Mouse (Mus musculus) spleen, adult 2 months (tissue): ENCODE data around the gene Hoxd9. TPM values are rescaled to one million over a fixed set of nuclear protein-coding genes. Genes with fewer than 3 reads are reported as not detected.

Experiments used
- DNase-seq, 2 experiments: peaks; one replicate each; pipeline versions ENCODE4 v3.0.0 to v3.0.0-alpha.2; 2012 to 2021; ENCODE audit warnings: low spot score in 2 of 2, low read depth in 1 of 2
- H3K27ac ChIP-seq: fragments of 200-500 bp; 2 replicates; pipeline ENCODE4 v1.5.1; 2012; ENCODE audit warnings: low read length, inconsistent platforms; ENCODE audit not compliant: insufficient read depth
- H3K27me3 ChIP-seq: fragments of 200-500 bp; 2 replicates; pipeline ENCODE4 v1.6.1; 2012; ENCODE audit warnings: mild to moderate bottlenecking, moderate library complexity, low read length, inconsistent platforms; ENCODE audit not compliant: control insufficient read depth, insufficient read depth
- H3K36me3 ChIP-seq: fragments of 200-500 bp; 2 replicates; pipeline ENCODE4 v1.6.1; 2012; ENCODE audit warnings: mild to moderate bottlenecking, low read length, inconsistent platforms; ENCODE audit not compliant: control insufficient read depth, insufficient read depth
- H3K4me1 ChIP-seq: fragments of 200-500 bp; 2 replicates; pipeline ENCODE4 v1.6.1; 2011; ENCODE audit warnings: inconsistent platforms; ENCODE audit not compliant: control insufficient read depth, insufficient read depth, insufficient read length
- H3K4me3 ChIP-seq: fragments of 200-500 bp; 2 replicates; pipeline ENCODE4 v1.5.1; 2011; ENCODE audit warnings: mild to moderate bottlenecking, inconsistent platforms; ENCODE audit not compliant: insufficient read depth, insufficient read length; ENCODE audit errors: extremely low read depth
- CTCF ChIP-seq: fragments of 200-500 bp; IDR thresholded peaks from 2 replicates; pipeline ENCODE4 v1.5.1; 2011; ENCODE audit warnings: mild to moderate bottlenecking, inconsistent platforms; ENCODE audit not compliant: insufficient read depth, insufficient read length, insufficient replicate concordance; ENCODE audit errors: extremely low read depth
- POLR2A ChIP-seq: fragments of 200-500 bp; IDR thresholded peaks from 2 replicates; pipeline ENCODE4 v1.6.1; 2011; ENCODE audit warnings: low read depth, low read length, inconsistent platforms
- WGBS: fragments of 180-500 bp; shearing (Covaris S2); methylation state at CpG from one replicate; pipeline ENCODE4 v1.1.7; 2018; 5-methylcytosine and 5-hydroxymethylcytosine counted together
- polyA plus RNA-seq: library from polyadenylated mRNA; depleted of rRNA; stranded (reverse); fragments of >200 nt; gene quantifications from 2 replicates; pipeline ENCODE4 v1.2.3, GENCODE M21; 2012

Gene Hoxd9
- polyA plus RNA-seq, 1 experiment: 0.06 TPM

- Histone ChIP-seq H3K27me3 (peaks cover 33% of the 10 kb centered on the region), H3K4me1 (no peaks in the 10 kb centered on the region), H3K36me3 (no peaks in the 10 kb centered on the region), H3K4me3 (no peak overlapping the region), H3K27ac (no peak overlapping the region)
- WGBS: 35% methylated on average over 9 of the region's 9 CpGs
- no peak for DNase-seq
- TF ChIP-seq CTCF (no peak), POLR2A (no peak)
Observed at GRCm38 (mm10) chr2:74731799-74732512, 34.4 kb downstream of the Hoxd9 start.

DNA sequence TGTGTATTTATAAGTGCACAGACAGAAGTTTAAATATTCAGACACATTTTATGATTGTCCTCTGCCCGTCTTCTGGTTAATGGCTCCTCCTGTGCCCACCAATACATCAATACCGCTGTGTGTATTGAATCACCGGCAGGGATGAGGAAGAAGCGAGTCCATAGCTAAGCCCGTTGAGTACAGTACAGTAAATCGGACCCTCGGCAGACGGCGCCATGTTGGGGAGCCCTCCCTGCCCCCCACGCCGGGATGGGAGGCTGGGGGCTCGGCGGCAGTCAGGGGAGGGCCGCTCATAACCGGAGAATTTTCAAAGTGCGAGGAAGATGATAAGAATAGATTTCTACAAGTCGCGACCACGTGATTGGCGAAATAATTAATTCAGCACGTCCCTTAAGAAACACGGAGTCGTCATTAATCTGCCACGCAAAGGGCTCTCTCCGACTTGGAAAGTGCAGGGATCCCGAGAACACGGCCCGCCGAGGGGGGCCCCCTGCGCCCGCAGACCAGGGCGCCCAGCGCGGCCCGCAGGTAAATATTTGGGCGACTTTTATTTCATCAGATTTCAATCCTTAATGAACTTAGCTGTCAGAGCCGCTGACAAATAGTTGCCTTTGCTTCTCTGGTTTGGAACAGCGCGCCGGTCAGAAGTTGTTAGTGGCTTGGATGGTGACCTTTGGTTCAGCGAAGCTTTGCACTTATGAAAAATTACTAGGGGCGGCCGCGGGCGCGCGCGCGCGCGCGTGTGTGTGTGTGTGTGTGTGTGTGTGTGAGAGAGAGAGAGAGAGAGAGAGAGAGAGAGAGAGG is 35.2 kb downstream of the Hoxd9 start:
- H3K27me3 ChIP-seq: peaks cover 34% of the 10 kb centered on the region
- 7% methylated on average over 52 of the region's 52 CpGs for WGBS
- H3K27ac ChIP-seq: no peak overlapping the region
- TF ChIP-seq CTCF (no peak), POLR2A (no peak)
- H3K4me1 ChIP-seq: no peaks in the 10 kb centered on the region
- H3K36me3 ChIP-seq: no peaks in the 10 kb centered on the region
- DNase-seq: no peak
- no peak overlapping the region for H3K4me3 ChIP-seq

DNA sequence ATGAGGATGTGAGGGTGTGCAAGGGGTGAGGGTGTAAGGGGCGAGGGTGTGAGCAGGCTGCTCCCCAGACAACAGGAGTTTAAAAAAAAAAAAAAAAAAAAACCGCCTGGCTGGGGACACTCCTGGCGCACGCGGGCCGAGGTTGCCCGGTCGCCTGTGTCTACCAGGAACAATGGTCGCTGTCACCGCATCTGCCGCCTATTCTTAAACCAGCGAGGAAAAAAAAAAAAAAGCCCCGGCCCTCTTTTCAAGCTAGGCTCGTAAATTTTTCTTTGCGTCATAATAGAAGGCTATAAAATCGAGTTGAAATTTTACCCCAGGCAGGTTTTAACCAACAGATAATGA is 35.8 kb downstream of the Hoxd9 start:
- H3K27ac ChIP-seq: no peak overlapping the region
- peaks cover 32% of the 10 kb centered on the region for H3K27me3 ChIP-seq
- H3K4me3 ChIP-seq: no peak overlapping the region
- no peak for TF ChIP-seq CTCF
- TF ChIP-seq POLR2A: no peak
- WGBS: 3% methylated on average over 16 of the region's 16 CpGs
- DNase-seq: no peak
- H3K4me1 ChIP-seq: no peaks in the 10 kb centered on the region
- H3K36me3 ChIP-seq: no peaks in the 10 kb centered on the region

- H3K4me3 ChIP-seq: no peak overlapping the region
- 12% methylated on average over 6 of the region's 6 CpGs for WGBS
- DNase-seq: no peak
- H3K36me3 ChIP-seq: no peaks in the 10 kb centered on the region
- peaks cover 29% of the 10 kb centered on the region for H3K27me3 ChIP-seq
- no peaks in the 10 kb centered on the region for H3K4me1 ChIP-seq
- TF ChIP-seq CTCF (no peak), POLR2A (no peak)
- no peak overlapping the region for H3K27ac ChIP-seq
Observed at GRCm38 (mm10) chr2:74733765-74734164, 36.2 kb downstream of the Hoxd9 start.

GRCm38 (mm10) chr2:74734451-74734850 is 36.9 kb downstream of the Hoxd9 start:
- no peak for TF ChIP-seq POLR2A
- TF ChIP-seq CTCF: no peak
- Histone ChIP-seq H3K4me1 (no peaks in the 10 kb centered on the region), H3K27ac (no peak overlapping the region), H3K27me3 (peaks cover 32% of the 10 kb centered on the region), H3K4me3 (no peak overlapping the region), H3K36me3 (no peaks in the 10 kb centered on the region)
- 10% methylated on average over 13 of the region's 13 CpGs for WGBS
- DNase-seq: no peak

DNA sequence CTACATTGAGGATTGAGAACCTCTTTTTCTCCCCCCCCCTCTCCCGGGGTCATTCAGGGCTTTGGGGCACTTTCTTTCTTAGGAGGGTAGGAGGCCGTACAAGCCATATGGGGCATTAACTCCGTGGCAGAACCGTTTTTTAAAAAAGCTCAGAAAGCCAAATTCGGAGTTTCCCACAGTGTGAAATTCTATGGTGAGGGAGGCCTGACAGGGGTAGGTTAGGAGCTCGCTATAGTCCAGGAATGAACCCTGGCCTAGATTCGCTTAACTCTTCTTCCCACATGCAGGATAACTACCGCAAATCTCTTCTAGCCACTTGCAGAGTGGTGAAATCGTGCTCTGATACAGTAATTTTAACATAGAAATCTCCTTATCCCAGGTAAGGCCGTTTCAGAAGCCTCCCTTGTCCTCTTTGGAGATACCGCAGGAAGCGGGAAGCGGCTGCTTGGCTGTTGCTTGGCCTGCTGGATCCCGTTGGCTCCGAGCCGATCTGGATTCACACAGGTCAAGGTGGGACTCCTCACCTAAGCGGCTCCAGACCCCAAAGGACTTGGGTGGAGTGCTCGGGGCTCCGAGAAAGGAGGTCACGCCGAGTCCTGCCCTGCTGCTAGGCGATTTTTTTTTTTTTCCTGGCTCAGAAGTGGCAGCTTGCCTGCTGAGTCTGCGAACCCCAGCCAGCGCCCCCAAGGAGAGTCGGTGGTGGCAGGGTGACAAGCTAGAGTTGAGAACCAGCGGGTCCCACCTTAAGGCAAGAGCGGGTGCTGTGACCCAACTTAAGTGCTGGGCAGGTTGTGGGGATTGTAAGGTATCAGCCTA is 37.7 kb downstream of the Hoxd9 start:
- Histone ChIP-seq H3K27ac (no peak overlapping the region), H3K4me1 (no peaks in the 10 kb centered on the region), H3K4me3 (no peak overlapping the region), H3K27me3 (peaks cover 35% of the 10 kb centered on the region), H3K36me3 (no peaks in the 10 kb centered on the region)
- WGBS: 21% methylated on average over 27 of the region's 27 CpGs
- TF ChIP-seq CTCF (no peak), POLR2A (no peak)
- no peak for DNase-seq
